Mouse (Mus musculus): Measurements from ENCODE around the gene Cdk5r2. TPM values are rescaled to one million over a fixed set of nuclear protein-coding genes. Genes with fewer than 3 reads are reported as not detected.

The Cdk5r2 gene
- polyA plus RNA-seq, 1 experiment from 2014 or later = 0.60 TPM

DNA sequence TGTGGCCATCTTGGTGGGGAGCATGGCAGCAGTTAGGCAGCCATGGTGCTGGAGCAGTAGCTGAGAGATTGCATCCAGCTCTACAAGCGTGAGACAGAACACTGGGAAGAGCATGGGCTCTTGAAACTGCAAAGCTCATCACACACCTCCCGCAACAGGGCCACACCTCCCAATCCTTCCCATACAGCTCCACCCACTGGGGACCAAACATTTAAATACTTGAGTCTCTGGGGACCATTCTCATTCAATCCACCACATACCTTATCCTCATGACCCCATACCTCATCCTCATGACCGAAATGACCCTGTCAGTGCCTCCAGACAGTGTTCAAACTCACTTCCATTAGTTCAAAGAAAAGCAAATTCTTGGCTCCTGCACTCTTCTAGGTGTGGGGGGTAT, 21.5 kb upstream of the Cdk5r2 start:
- DNase-seq (ENCODE audit: low spot score) (no peak), ATAC-seq (ENCODE audit: low read depth) (no peak)
- no peak overlapping the region for H3K4me2 ChIP-seq (ENCODE audit: low read depth, low read length)
- H3K4me3 ChIP-seq (ENCODE audit: low read depth, low read length) = no peak overlapping the region
- no peak overlapping the region for H3K9ac ChIP-seq (ENCODE audit: low read depth, low read length)
- H3K27me3 ChIP-seq (replicated peaks; ENCODE audit: control insufficient read depth, insufficient read depth, low read length) = no peaks in the 10 kb centered on the region
- no peak overlapping the region for H3K27ac ChIP-seq (replicated peaks; ENCODE audit: low read depth, low read length)
- no peaks in the 10 kb centered on the region for H3K9me3 ChIP-seq (ENCODE audit: control insufficient read depth, low read length)
- no peaks in the 10 kb centered on the region for H3K36me3 ChIP-seq (ENCODE audit: control insufficient read depth, insufficient read depth, low read length)
- WGBS = 79% methylated on average over 3 of the region's 3 CpGs
- no peaks in the 10 kb centered on the region for H3K4me1 ChIP-seq (ENCODE audit: control insufficient read depth, insufficient read depth, low read length)

- Histone ChIP-seq H3K27me3 (replicated peaks; ENCODE audit: control insufficient read depth, insufficient read depth, low read length) (peaks cover 4% of the 10 kb centered on the region; the same call in 1 of the 2 replicates), H3K9ac (ENCODE audit: low read depth, low read length) (no peak overlapping the region), H3K36me3 (ENCODE audit: control insufficient read depth, insufficient read depth, low read length) (no peaks in the 10 kb centered on the region), H3K4me2 (ENCODE audit: low read depth, low read length) (no peak overlapping the region), H3K4me1 (ENCODE audit: control insufficient read depth, insufficient read depth, low read length) (no peaks in the 10 kb centered on the region), H3K4me3 (ENCODE audit: low read depth, low read length) (no peak overlapping the region), H3K9me3 (ENCODE audit: control insufficient read depth, low read length) (no peaks in the 10 kb centered on the region), H3K27ac (replicated peaks; ENCODE audit: low read depth, low read length) (no peak overlapping the region)
- no peak for ATAC-seq (ENCODE audit: low read depth)
- no peak for DNase-seq (ENCODE audit: low spot score)
- WGBS = 79% methylated on average over 5 of the region's 5 CpGs
Measured at GRCm38 (mm10) chr1:74843090-74843489, 11.6 kb upstream of the Cdk5r2 start.

DNA sequence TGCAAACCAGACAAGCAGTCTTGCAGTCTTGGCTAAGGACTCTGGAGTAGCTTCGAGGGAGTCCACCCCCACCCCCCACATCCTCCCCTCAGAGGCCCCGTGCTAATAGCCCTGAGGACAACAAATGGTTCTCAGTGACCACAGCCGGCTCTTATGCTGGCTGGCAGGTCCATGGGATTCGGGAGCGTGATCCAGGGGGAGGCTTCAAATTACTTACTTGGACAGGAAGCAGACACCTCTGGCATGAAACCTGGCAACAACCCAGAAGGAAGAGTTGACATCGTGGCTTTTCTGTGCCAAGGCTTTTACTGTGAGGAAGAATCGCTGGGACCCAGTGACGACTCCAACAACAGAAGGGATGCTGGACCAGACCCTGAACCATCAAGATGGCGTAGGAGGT, 8.4 kb upstream of the Cdk5r2 start:
- H3K4me1 ChIP-seq (ENCODE audit: control insufficient read depth, insufficient read depth, low read length) = no peaks in the 10 kb centered on the region
- no peak for ATAC-seq (ENCODE audit: low read depth)
- no peak overlapping the region for H3K4me2 ChIP-seq (ENCODE audit: low read depth, low read length)
- H3K9me3 ChIP-seq (ENCODE audit: control insufficient read depth, low read length) = no peaks in the 10 kb centered on the region
- peak; percentile 10 for DNase-seq (ENCODE audit: low spot score)
- peaks cover 24% of the 10 kb centered on the region for H3K27me3 ChIP-seq (replicated peaks; ENCODE audit: control insufficient read depth, insufficient read depth, low read length)
- H3K36me3 ChIP-seq (ENCODE audit: control insufficient read depth, insufficient read depth, low read length) = no peaks in the 10 kb centered on the region
- H3K4me3 ChIP-seq (ENCODE audit: low read depth, low read length) = no peak overlapping the region
- H3K9ac ChIP-seq (ENCODE audit: low read depth, low read length) = no peak overlapping the region
- H3K27ac ChIP-seq (replicated peaks; ENCODE audit: low read depth, low read length) = no peak overlapping the region
- WGBS = 30% methylated on average over 9 of the region's 9 CpGs

DNA sequence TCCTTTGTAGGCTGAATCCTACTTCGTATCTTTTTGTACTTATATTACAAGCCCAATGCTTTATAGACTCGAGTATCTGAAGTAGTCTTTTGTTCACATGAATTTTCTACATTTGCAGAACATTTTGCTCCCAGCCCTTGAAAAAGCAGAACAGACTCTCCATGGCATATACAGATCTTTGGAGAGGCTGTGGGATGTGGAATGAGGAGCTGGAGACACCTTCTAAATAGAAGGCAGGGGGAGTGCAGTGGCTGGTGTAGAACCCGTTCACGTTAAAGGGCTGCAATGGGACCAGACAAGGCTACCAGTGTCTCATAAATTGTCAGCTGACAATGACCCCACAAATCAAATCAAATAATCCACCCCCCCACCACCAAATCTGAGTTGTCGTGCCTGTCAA, 5.8 kb upstream of the Cdk5r2 start:
- H3K27me3 ChIP-seq (replicated peaks; ENCODE audit: control insufficient read depth, insufficient read depth, low read length) = peaks cover 48% of the 10 kb centered on the region
- H3K36me3 ChIP-seq (ENCODE audit: control insufficient read depth, insufficient read depth, low read length) = no peaks in the 10 kb centered on the region
- WGBS = 55% methylated on average over 5 of the region's 5 CpGs
- H3K9ac ChIP-seq (ENCODE audit: low read depth, low read length) = no peak overlapping the region
- no peak for ATAC-seq (ENCODE audit: low read depth)
- H3K4me1 ChIP-seq (ENCODE audit: control insufficient read depth, insufficient read depth, low read length) = no peaks in the 10 kb centered on the region
- no peak overlapping the region for H3K4me3 ChIP-seq (ENCODE audit: low read depth, low read length)
- no peak overlapping the region for H3K4me2 ChIP-seq (ENCODE audit: low read depth, low read length)
- no peak overlapping the region for H3K27ac ChIP-seq (replicated peaks; ENCODE audit: low read depth, low read length)
- H3K9me3 ChIP-seq (ENCODE audit: control insufficient read depth, low read length) = no peaks in the 10 kb centered on the region
- no peak for DNase-seq (ENCODE audit: low spot score)

DNA sequence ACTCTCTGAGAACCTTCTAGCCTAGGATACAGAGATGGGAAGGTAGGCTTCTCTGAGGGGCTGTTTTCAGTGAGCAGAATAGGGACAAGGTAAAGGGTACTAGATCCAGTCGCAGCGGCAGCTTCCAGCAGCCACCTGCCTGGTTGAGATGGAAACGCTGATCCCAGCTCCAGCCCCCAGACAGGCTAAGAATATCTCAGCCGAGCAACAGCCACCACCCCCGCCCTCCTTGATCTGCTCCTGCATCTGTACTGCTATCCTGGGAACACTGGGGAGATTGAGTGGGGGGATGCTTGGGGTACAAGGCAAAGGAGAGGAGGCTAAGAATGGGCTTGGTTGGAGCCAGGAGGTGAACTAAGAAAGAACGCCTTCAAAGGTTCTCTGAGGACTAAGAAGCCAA, 4.5 kb upstream of the Cdk5r2 start:
- peaks cover 58% of the 10 kb centered on the region for H3K27me3 ChIP-seq (replicated peaks; ENCODE audit: control insufficient read depth, insufficient read depth, low read length)
- no peaks in the 10 kb centered on the region for H3K9me3 ChIP-seq (ENCODE audit: control insufficient read depth, low read length)
- DNase-seq (ENCODE audit: low spot score) = no peak
- WGBS = 25% methylated on average over 6 of the region's 6 CpGs
- 0 out of 2 replicates have a peak, but pooled peaks cover 4% of the 10 kb centered on the region for H3K4me1 ChIP-seq (ENCODE audit: control insufficient read depth, insufficient read depth, low read length)
- H3K4me3 ChIP-seq (ENCODE audit: low read depth, low read length) = no peak overlapping the region
- no peak overlapping the region for H3K27ac ChIP-seq (replicated peaks; ENCODE audit: low read depth, low read length)
- H3K36me3 ChIP-seq (ENCODE audit: control insufficient read depth, insufficient read depth, low read length) = no peaks in the 10 kb centered on the region
- H3K4me2 ChIP-seq (ENCODE audit: low read depth, low read length) = no peak overlapping the region
- no peak for ATAC-seq (ENCODE audit: low read depth)
- no peak overlapping the region for H3K9ac ChIP-seq (ENCODE audit: low read depth, low read length)

DNA sequence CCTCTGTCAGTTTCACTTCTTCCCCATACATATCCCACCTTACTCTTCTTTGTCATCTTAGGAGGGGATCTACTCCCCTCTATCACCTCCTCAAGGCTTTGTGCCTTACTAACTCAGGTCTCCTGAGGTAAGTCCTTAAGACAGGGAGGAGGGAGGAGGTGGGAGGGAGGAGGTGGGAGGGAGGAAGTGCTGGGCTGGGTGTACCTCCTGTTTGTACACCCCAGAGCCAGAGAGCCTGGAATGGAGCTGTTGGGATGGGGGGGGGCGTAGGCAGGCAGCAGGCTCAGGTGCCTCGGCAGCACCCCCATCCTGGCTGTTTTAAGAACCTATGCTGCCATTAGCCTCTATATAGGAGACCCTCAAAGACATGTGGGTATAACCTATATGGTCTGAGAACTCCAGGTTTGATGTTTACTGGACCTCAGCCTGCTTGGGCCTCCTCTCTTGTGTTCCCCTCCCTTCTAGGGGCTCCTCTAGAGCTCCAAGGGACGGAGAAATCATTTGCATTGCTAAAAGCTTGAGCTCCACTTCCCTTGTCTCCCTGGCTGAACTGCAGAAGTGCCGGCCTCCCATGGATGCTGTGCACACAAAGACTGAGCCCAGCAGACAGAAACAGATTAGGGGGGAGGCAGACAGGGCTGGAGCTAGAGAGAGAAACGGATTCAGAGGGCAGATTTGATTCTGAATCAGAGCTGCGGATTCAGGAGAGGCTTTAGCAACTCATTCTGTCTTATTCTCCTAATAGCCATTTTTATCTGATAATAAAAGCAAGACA, 3.5 kb upstream of the Cdk5r2 start:
- no peak overlapping the region for H3K27ac ChIP-seq (replicated peaks; ENCODE audit: low read depth, low read length)
- DNase-seq (ENCODE audit: low spot score) = no peak
- no peaks in the 10 kb centered on the region for H3K9me3 ChIP-seq (ENCODE audit: control insufficient read depth, low read length)
- no peak for ATAC-seq (ENCODE audit: low read depth)
- H3K4me3 ChIP-seq (ENCODE audit: low read depth, low read length) = no peak overlapping the region
- 0 out of 2 replicates have a peak, but pooled peaks cover 8% of the 10 kb centered on the region for H3K4me1 ChIP-seq (ENCODE audit: control insufficient read depth, insufficient read depth, low read length)
- WGBS = 12% methylated on average over 6 of the region's 6 CpGs
- no peaks in the 10 kb centered on the region for H3K36me3 ChIP-seq (ENCODE audit: control insufficient read depth, insufficient read depth, low read length)
- no peak overlapping the region for H3K9ac ChIP-seq (ENCODE audit: low read depth, low read length)
- H3K27me3 ChIP-seq (replicated peaks; ENCODE audit: control insufficient read depth, insufficient read depth, low read length) = peaks cover 68% of the 10 kb centered on the region
- no peak overlapping the region for H3K4me2 ChIP-seq (ENCODE audit: low read depth, low read length)

DNA sequence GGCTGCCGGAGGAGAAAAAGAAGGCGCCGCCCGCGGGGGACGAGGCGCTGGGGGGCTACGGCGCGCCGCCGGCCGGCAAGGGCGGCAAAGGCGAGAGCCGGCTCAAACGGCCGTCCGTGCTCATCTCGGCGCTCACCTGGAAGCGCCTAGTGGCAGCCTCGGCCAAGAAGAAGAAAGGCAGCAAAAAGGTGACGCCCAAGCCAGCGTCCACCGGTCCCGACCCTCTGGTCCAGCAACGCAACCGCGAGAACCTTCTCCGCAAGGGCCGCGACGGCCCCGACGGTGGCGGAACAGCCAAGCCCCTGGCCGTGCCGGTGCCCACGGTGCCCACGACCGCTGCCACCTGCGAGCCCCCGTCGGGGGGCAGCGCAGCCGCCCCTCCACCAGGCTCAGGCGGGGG, 422 bp downstream of the Cdk5r2 start:
- ATAC-seq (ENCODE audit: low read depth) (no peak; the same call in 1 of the 2 replicates), DNase-seq (ENCODE audit: low spot score) (no peak)
- Histone ChIP-seq H3K4me3 (ENCODE audit: low read depth, low read length) (peak overlapping the region; percentile 71), H3K4me2 (ENCODE audit: low read depth, low read length) (peak overlapping the region; percentile 99), H3K9ac (ENCODE audit: low read depth, low read length) (peak overlapping the region; percentile 61), H3K4me1 (ENCODE audit: control insufficient read depth, insufficient read depth, low read length) (0 out of 2 replicates have a peak, but pooled peaks cover 8% of the 10 kb centered on the region), H3K36me3 (ENCODE audit: control insufficient read depth, insufficient read depth, low read length) (no peaks in the 10 kb centered on the region), H3K9me3 (ENCODE audit: control insufficient read depth, low read length) (no peaks in the 10 kb centered on the region), H3K27me3 (replicated peaks; ENCODE audit: control insufficient read depth, insufficient read depth, low read length) (peaks cover 97% of the 10 kb centered on the region), H3K27ac (replicated peaks; ENCODE audit: low read depth, low read length) (no peak overlapping the region)
- under 1% methylated on average over 21 of the region's 48 CpGs for WGBS

DNA sequence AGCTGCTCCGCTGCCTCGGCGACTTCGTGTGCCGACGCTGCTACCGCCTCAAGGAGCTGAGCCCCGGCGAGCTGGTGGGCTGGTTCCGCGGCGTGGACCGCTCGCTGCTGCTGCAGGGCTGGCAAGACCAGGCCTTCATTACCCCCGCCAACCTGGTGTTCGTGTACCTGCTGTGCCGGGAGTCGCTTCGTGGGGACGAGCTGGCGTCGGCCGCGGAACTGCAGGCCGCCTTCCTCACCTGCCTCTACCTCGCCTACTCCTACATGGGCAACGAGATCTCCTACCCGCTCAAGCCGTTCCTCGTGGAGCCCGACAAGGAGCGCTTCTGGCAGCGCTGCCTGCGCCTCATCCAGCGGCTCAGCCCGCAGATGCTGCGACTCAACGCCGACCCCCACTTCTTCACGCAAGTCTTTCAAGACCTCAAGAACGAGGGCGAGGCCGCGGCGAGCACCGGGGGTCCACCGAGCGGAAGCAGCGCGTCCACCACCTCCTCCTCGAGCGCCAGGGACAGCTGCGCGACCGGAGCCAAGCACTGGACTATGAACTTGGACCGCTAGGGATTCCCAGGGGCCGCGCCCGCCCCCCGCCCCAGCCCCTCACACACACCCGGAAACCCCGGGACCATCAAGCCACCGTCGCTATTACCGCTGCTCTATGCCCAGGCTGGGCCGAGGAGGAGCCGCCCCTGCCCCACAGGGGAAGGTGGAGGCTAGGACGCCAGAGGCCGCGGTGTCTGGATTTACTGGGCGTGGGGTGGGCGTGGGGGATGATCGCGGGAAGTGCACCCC, 1.1 kb downstream of the Cdk5r2 start:
- Histone ChIP-seq H3K4me3 (ENCODE audit: low read depth, low read length) (peak overlapping the region; percentile 71), H3K27me3 (replicated peaks; ENCODE audit: control insufficient read depth, insufficient read depth, low read length) (peaks cover 97% of the 10 kb centered on the region), H3K36me3 (ENCODE audit: control insufficient read depth, insufficient read depth, low read length) (no peaks in the 10 kb centered on the region), H3K9me3 (ENCODE audit: control insufficient read depth, low read length) (no peaks in the 10 kb centered on the region), H3K4me1 (ENCODE audit: control insufficient read depth, insufficient read depth, low read length) (0 out of 2 replicates have a peak, but pooled peaks cover 8% of the 10 kb centered on the region), H3K27ac (replicated peaks; ENCODE audit: low read depth, low read length) (no peak overlapping the region), H3K9ac (ENCODE audit: low read depth, low read length) (peak overlapping the region; percentile 61; the same call in 1 of the 2 replicates), H3K4me2 (ENCODE audit: low read depth, low read length) (peak overlapping the region; percentile 99)
- DNase-seq (ENCODE audit: low spot score) (no peak), ATAC-seq (ENCODE audit: low read depth) (no peak)
- WGBS = 1% methylated on average over 41 of the region's 74 CpGs
